Mouse (Mus musculus) frontal cortex, postnatal 36 days (tissue): ENCODE data around the gene Grsf1.

Experiments
- DNase-seq, 2 experiments: peaks; one replicate each; pipeline ENCODE4 v3.0.0; 2022; ENCODE audit warnings: low spot score in 2 of 2

Gene Grsf1

DNA sequence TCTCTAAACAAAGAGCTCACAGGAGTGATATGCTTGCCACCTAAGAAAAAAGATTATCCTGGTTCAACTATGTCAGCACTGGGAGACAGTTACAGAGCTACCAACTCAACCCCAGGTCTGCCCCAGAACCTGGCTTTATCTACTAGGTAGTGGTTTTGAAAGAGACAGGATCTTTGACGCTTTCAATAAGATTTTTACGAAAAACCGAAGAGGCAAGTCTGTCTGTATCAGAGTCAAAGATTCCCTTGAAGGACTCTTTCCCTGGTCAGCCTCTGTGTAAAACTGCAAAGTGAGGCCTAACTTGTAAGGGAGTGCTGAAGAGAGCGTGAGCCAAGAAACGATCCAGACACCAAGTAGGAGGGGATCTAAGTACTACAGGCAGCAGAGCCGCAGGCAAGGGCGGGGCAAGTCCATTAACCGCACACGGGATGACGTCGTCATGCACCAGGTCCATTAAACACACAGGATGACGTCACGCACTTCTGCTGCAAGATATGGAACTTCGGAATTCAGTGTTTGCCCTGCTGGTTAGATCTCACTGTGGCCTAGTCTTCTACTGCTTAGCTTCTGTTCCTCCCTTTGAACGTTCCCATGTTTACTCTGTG is 12.7 kb upstream of the Grsf1 start:
- no peak for DNase-seq

DNA sequence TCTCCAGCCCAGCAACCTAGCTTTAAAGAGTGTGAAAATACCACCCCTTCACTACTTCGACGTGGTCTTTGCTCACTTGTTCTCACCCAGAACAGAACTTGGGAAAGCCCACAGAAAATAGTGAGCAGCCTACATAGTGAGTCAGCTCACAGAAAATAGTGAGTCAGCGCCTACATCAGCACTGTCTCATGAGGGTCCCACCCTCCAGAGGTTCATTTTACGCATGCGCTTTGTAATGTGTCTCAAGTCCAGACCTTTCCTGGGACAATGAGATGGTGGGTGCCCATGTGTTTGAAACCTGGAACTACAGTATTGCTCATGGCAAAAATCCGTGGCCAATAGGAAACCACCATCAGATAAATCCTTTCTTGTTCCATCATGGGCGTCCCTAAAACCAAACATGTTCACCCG is 12.0 kb upstream of the Grsf1 start:
- no peak for DNase-seq

DNA sequence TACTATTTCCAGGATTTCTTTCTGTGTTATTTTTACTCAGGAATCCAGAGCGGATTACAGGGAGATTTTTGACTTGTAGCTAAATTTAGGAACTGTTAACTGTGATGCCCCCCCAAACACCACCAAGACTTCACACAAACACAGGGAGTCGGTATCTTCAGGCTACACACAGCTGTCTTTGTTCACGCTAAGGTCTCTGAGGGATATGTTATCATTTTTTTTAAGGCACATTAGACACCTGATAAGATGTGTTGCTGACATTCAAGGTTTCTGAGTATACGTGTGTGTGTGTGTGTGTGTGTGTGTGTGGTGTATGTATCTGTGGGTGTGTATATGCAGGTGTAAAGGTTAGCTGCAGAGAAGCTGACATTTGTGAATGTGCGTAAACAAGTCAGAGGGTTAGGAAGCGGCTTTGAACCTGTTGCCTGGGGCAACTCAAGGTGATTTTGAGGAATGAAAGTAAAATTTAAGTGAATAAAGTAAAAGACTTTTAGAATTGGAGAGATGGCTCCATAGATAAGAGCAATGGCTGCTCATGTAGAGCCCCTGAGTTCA is 9.9 kb upstream of the Grsf1 start:
- DNase-seq: no peak

DNA sequence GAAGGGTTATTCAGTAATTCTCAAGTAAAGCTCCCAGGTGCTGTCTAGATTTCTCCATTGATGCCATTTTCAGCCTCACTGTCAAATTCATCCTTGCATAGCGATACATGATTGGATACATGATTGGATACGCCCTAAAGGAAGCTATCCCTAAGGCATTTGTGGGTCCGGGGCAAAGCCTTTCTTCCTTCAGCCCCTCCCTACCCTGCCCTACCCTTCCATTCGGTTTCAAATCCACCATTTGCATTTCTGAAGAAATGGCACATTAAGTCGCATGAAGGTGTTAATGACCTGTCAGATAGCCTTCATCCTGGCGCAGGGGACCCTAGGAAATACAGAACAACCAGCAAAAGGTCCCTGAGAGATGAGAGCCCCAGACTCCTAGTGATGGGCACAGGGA is 9.3 kb upstream of the Grsf1 start:
- DNase-seq: no peak

DNA sequence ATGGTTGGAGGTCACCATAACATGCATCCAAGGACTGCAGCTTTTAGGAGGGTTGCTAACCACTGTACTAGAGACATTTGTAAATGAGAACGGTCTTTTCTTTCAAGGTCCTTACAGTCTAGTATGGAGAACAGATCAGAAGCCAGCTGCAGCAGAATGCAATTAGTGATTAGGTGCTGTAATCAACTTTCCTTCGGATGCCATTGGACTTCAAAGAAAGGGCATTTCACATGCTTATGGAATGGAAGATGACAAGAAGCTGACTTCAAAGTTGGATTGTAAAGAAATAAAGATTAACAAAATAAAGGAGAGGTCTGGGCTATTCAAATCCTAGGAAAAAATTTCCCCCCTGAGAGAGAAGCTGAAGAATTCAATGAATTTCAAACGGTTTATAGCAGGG is 8.3 kb upstream of the Grsf1 start:
- no peak for DNase-seq

DNA sequence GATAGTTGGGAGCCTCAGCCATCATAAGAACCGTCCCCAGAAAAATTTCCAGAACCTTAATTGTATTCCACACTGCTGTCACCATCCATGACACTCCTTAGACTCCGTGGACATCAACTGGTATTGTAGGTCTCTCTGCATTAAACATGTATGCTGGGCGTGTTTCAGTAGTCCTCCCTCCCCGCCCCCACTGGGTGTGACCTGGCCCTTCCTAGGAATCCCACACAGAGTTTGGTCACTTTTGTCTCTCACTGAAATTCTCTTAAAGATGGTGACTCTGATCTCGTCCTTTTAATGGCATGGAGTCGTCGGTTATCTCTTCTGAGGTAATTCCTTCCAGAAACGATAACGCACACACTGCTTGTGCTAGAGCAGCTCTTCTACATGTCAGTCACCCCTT is 7.7 kb upstream of the Grsf1 start:
- DNase-seq: no peak

DNA sequence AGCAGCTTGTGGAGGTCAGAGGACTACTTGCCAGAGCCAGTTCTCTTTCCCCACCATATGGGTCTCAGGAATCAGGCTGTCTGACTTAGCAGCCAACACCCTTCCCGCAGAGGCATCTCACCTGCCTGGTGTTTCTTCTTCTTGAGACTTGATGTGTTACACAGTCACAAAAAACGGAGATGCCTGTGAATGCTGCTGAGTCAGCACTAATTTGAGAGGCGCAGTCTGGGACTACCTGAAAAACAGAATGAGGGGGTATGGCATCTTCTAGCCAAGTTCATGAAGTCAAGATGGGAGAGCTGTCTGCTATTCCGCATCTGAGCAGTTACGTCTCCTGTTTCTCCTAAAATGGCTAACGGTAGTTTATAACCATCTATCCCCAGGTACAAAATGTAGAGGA is 4.6 kb upstream of the Grsf1 start:
- no peak for DNase-seq

DNA sequence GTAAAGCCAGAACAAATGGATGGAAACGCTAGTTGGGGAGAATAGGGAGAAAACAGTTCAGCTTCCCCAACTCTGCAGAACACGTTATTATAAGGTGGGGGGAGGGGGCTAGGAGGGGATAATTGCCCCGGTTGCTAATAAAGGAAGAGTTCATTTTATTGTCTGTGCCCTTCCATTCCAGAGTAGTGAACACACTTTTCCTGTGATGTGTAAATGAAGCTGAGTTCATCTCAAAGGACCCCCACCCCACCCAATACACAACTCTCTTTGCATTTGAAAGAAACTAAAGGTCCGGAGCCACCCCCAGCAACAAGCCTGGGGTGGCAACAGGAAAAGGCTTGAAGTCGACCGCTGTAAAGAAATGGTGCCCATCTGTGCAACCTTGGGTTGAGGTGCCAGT is 3.4 kb upstream of the Grsf1 start:
- no peak for DNase-seq

DNA sequence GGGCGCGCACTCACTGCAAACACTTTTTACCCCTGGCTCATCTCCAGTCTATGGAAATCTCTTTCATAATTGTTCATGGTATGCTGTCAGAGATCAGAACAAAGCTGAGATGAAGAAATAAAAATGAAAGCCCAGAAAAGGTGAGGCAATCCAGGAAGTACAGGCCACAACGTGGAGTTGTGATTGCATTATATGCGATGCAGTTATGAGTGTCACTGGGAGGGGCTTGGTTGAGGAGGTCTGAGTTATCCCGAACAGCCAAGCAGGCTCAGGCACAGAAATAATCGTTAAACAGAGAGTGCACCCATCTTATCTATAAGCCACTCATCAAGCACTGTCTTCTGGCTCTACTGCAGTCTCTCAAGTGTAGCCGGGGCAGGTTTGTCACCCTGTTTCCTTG is 3.0 kb upstream of the Grsf1 start:
- DNase-seq: no peak

DNA sequence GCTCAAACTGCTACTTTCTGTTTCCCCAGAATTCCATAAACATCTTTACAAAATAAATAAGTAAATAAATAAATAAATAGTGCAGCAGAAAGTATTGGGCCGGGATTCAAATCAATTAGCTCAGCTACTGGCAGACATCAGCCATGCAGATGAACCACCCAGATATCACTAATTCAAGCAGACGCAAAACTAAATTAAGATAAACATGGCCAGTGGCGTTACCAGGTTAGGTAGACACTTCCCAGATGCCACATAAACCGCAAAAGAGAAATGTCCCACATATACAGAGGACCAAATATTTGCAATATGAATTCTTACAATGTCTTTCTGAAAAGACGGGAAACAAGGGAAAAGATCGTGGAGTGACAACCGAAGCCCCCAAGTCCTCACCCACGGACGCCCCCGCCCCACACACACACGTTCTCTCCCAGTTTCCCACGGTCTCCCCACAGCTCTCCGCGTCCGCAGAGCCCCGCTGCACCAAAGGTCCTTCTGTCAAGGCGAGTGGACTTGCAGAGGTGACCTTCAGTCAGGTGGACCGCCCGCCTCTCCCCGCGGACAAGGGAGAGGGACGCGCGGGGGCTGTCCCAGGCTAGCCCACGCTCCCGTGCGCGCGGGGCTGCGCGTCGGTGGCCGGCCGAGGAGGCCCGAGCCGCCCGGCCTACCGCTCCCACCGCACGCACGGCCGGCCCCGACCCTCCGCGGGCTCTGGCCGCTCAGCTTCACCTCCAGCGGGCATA is 1.1 kb downstream of the Grsf1 start:
- peak in 1 of 2 experiments; percentile 37 for DNase-seq

DNA sequence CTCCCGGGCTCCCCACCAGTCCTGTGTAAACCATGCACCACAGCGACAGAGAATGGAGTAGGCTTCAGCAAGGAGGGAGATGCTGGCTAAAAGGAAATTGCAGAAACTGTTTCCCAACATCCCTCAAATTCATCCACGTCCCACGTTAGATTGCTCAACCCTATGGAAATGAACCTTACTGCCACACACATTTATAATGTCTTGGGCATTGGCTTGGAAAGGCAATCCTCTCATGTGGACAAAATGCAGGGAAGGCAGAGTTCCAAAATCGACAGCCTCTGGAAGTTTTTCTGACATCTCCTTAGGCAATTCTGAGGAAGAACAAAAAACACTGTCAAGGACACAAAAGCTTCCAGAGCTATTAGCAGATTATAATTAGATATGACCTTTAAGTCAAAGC is 12.1 kb downstream of the Grsf1 start:
- no peak for DNase-seq

DNA sequence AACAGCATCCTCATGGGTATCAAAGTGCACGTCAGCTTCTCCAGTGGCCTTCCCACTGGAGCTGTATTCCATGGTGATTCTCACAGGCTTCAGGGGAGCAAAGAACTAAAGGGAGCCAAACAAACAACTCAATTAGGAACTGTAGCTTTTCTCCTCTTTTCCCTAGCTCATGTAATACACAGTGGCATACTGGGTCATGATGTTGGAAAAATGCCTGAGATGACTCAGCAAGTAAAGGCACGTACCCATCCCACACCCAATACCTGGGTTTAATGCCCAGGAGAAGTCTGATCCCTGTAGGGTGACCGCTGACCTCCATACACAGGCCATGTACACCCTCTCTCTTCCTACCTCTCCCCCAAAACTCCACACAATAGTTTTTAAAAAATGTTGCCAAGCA is 12.8 kb downstream of the Grsf1 start:
- no peak for DNase-seq

DNA sequence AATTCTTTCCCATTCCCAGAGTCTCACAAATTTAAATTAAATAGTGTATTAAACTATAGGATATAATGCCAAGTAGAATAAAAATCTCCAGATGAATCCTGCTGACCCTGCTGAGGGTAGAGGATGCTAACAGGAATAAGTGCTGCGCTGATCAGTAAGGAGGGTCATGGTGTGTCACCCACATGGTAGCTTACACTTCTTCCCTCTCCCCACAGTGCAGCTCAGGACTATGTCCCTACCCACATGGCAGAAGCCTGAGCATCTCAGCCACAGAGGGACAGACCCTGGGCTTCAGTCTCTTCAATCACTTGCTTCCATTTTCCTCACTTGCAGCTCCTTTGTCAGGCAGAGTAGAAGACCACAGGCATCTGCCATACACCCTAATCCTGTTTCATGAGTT is 18.1 kb downstream of the Grsf1 start:
- DNase-seq: no peak

DNA sequence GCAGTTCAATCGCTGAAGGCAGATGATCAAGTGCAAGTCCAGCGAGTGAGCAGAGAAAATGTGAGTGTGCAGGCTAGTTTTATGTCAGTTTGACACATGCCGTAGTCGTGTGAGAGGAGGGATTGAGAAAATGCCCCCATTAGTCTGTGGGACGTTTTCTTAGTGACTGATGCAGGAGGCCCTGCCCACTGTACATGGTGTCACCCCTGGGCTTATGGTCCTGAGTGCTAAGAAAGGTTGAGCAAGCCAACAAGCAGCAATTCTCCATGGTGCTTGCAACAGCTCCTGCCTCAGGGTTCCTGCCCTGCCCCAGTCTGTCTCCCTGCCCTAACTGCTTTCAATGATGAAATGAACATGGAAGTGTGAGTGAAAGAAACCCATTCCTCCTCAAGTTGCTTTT is 23.4 kb downstream of the Grsf1 start:
- no peak for DNase-seq

DNA sequence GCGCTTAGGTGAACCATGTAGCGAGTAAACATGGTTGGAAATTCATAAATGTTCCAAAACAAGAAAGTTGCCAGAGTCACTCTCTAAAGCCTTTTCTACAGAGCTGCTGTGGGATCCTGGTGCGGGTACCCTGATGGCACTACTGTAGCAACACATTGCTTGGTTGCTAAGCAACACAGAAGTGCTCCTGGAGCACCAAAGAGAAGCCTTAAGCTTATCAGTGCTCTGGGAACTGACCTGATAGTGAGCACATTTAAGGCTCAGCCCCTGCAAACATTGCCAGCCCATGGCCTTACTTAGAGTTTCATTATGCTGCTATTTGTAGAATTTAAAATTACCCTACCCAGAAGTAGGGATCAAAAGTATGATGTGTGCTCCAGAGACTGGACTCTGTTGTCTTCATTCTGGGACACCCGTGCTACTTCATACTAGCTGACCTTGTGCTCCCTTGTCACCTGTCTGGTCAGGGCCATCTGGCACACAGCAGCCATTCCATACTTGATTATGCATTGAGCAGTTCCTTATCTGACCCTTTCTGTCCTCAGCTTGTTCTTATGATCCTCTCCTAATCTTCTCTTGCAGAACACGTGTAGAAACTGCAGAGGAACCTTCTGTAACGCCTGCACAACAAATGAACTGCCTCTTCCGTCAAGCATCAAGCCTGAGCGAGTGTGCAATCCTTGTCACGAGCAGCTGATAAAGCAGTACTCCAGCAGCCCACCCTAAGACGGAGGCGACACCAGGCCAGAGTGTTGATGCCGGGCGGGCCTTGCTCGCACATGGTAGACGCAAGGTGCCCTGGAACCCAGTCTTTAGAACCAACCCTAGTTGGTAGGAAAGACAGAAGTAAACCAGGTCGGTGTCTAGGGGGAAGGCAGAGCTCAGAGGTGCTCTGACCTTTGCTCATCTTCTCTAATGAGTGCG is 26.5 kb downstream of the Grsf1 start:
- no peak for DNase-seq

DNA sequence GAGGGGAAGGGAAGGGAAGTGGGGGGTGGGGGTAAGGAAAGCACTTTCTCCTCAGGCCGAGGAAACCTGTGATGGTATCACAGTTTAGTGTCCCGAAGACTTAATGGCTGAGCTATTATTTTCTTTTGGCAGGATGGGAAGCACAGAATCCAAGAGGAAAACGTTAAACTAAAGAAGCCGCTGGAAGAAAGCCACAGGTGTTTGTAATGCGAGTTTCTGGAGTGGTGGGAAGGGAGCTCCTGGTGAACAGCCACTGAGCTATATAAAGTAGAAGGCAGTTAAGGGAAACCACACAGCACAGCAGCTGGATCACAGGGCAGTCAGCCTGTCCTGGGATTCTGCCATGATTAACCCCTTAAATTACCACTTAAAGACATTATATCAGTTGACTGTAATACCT is 30.6 kb downstream of the Grsf1 start:
- DNase-seq: no peak

DNA sequence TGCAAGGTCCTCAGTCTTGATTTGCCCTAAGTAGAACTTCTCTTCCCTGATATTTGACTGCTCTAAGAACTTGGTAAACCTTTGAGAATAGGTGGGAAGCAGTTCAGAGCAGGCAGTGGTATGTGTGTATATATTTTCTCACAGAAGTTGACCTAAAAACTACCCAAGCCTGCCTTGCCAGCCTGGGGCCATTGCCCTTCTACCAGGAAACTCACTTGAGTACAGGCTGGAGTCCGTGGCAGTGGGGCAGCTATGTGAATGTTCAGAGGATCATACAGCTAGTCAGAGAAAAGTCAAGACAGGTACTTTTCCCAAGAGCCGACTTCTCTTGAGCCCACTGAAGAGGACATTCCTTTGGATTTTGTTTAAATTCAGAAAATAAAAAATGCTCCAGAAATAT is 31.1 kb downstream of the Grsf1 start:
- no peak for DNase-seq

DNA sequence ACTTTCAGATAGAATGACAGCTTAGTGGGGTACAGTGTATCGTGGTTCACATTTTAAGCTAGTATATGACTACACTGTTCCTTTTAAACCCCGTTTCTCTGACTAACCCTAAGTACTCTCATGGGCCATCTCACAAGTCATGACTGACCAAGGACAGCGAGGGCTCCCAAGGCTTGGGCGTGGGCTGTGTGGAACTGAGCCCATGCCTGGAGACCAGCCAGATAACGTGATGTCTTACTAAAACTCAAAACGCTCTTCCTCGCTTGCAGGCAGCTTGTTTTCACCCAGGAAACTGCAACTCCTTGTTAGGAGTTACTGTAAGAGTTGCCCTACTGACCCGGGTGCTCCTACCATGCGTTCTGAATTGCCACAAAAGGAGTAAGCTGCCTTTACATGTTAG is 32.5 kb downstream of the Grsf1 start:
- no peak for DNase-seq

DNA sequence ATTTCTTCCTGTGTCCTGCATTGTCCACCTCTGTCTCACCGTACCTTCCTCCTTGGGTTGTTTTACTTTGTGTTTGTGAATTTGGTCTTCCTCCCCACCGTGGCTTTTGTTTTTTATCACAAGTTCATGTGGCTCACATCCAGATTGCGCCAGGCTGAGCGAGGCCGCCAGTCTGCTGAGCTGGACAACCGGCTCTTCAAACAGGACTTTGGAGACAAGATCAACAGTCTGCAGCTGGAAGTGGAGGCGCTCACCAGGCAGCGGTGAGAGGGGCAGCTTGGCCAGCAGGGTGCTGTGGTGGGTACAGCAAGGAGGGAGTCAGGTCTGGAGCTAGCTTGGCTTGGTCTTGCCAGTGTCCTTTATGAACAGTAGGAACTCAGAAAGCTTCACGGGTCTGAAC is 33.2 kb downstream of the Grsf1 start:
- no peak for DNase-seq

DNA sequence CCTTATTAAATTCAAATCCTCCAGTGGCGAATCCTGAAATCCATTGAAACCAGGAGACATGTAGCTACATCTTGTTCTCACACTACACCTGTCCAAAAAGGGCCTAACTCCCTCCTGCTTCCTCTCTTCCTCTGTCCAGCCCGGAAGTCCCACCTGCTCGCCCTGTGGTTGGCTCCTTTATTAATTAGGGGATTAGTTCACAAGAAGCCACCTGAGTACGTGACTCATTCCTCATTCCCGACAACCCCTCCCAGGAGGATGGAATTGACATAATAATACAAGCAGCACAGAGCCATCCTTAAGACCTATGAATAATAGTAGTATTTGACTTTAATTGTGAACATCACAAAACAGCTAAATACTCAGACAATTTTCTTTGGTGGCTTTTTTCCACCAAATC is 41.9 kb downstream of the Grsf1 start:
- DNase-seq: no peak

DNA sequence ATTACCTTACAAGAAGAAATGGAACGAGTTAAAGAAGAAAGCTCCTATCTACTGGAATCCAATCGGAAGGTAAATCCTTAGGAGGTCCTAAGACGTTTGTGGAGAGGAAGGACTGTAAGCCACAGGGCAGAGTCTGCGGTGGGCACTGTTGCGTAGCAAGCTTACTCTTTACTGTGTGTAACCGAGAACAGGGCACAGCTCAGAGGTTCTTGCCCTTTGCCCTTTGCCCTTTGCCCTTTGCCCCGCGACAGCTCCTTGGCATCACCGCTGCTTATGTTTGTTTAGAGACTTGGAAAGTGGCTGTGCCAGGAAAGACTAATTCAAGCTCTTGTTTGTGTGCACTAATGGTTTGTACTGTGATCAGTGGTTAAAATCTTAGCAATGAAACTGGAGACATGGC is 43.5 kb downstream of the Grsf1 start:
- DNase-seq: no peak

DNA sequence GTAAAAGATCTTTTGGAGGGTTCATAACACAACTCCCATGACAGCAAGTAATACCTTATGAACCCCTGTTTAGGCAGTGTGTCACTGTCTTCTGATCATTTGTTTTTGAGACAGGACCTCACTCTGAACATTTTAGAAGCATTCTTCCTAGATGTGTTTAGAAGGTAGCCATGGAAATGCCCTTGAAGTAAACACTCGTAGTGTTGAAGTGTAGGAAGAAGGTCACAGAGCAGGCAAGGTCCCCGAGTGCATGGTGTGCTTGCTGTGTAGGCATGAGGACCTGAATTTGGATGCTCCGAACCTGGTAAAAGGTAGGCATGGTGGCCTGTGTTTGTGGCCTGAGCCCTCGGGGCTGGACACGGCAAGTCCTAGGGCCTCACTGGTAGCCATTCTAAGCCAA is 44.4 kb downstream of the Grsf1 start:
- no peak for DNase-seq

DNA sequence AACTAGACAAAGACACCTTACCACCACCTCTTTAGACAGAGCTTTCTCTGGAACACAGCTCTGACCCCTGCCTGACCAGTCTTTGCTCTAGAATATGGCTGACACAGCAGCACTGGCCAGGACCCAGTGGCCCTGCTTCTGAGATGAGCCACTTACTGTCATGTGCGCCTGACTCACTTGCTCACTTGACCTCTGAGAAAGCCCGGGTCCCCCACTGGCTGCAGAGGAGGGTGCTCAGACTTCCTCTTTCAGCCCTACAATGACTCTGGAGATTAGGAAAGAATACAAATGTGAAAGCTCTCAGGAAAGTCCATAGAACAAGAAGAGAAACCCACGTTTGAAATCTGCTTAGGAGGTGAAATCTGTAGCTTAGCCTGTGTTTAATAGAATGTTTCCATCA is 45.1 kb downstream of the Grsf1 start:
- DNase-seq: no peak
